Mouse (Mus musculus): ENCODE results near the gene Bcl6b. TPM values are rescaled to one million over a fixed set of nuclear protein-coding genes. Genes with fewer than 3 reads are reported as not detected.

Gene Bcl6b
- polyA plus RNA-seq, 1 experiment from 2014 or later: 13.9 TPM

DNA sequence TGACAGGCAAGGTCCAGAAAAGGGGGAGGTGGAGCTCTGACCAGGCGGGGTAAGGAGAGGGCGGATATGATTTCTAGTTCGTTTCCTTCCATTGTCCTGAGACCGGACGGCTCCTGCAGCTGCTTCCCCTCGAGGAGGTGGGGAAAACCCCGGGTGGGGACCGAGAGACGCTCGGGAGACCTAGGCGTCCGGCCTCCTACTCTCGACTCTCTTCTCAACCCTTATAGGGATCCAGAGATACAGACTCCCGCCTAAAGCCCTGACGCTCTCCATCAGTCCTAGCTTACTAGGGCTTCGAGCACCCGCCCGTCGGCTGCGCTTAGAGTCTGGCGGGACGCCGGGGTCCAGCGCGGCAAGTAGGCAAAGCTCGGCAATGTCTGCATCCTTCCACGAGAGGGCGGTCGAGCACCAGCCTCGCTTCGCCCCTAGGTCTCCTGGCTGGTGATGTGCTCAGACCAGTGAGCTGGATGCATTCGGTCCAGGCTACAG is 685 bp upstream of the Bcl6b start:
- under 1% methylated on average over 32 of the region's 32 CpGs for WGBS
- peaks cover 63% of the 10 kb centered on the region for H3K4me1 ChIP-seq
- no peak overlapping the region for H3K9ac ChIP-seq
- peaks cover 52% of the 10 kb centered on the region for H3K27me3 ChIP-seq
- H3K4me3 ChIP-seq: peak overlapping the region; percentile 30
- no peaks in the 10 kb centered on the region for H3K9me3 ChIP-seq
- ATAC-seq (ENCODE audit: insufficient number of reproducible peaks, low FRiP score, low TSS enrichment, low read depth): no peak; the same call in 1 of the 2 replicates
- peak overlapping the region; percentile 67 for H3K27ac ChIP-seq
- H3K4me2 ChIP-seq: peak overlapping the region; percentile 53
- peaks cover 7% of the 10 kb centered on the region for H3K36me3 ChIP-seq

DNA sequence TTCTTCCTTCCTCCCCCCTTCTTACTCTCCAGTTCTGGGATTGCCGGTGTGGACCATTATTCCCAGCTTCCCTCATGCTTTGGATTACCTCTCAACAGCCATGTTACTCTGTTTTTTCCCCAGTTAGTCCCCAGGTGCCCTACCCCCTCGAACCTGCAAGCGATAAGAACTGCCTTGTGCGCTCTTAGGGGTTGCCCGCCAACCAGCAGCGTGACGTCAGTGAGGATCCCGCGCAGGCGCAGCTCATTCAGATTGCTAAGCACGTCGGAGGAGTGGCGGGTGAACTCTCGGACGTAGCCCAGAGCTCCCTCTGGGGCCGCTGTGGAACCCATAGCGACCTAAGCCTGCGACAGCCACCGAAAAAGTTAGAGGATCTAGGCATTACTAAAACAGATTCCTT is 770 bp downstream of the Bcl6b start:
- no peak for ATAC-seq (ENCODE audit: insufficient number of reproducible peaks, low FRiP score, low TSS enrichment, low read depth)
- Histone ChIP-seq H3K27me3 (peaks cover 65% of the 10 kb centered on the region), H3K36me3 (no peaks in the 10 kb centered on the region), H3K9me3 (no peaks in the 10 kb centered on the region), H3K9ac (no peak overlapping the region), H3K4me1 (peaks cover 54% of the 10 kb centered on the region), H3K4me2 (peak overlapping the region; percentile 53), H3K4me3 (peak overlapping the region; percentile 30), H3K27ac (no peak overlapping the region; the same call in 1 of the 2 replicates)
- WGBS: 2% methylated on average over 19 of the region's 19 CpGs

GRCm38 (mm10) chr11:70227661-70228245 is 1.8 kb downstream of the Bcl6b start:
- no peaks in the 10 kb centered on the region for H3K36me3 ChIP-seq
- WGBS: 86% methylated on average over 4 of the region's 4 CpGs
- no peak overlapping the region for H3K9ac ChIP-seq
- no peak overlapping the region for H3K27ac ChIP-seq
- ATAC-seq (ENCODE audit: insufficient number of reproducible peaks, low FRiP score, low TSS enrichment, low read depth): no peak
- no peak overlapping the region for H3K4me2 ChIP-seq
- H3K27me3 ChIP-seq: peaks cover 70% of the 10 kb centered on the region
- peak overlapping the region; percentile 30 for H3K4me3 ChIP-seq
- H3K4me1 ChIP-seq: peaks cover 45% of the 10 kb centered on the region
- H3K9me3 ChIP-seq: no peaks in the 10 kb centered on the region

- Histone ChIP-seq H3K4me1 (peaks cover 40% of the 10 kb centered on the region), H3K9ac (no peak overlapping the region), H3K36me3 (no peaks in the 10 kb centered on the region), H3K4me2 (peak overlapping the region; percentile 36; the same call in 1 of the 2 replicates), H3K9me3 (no peaks in the 10 kb centered on the region), H3K27me3 (peaks cover 70% of the 10 kb centered on the region), H3K4me3 (peak overlapping the region; percentile 23), H3K27ac (no peak overlapping the region)
- WGBS: 26% methylated on average over 5 of the region's 5 CpGs
- no peak for ATAC-seq (ENCODE audit: insufficient number of reproducible peaks, low FRiP score, low TSS enrichment, low read depth)
Measured at GRCm38 (mm10) chr11:70227126-70227525, 2.5 kb downstream of the Bcl6b start.

GRCm38 (mm10) chr11:70226602-70226890 is 3.1 kb downstream of the Bcl6b start:
- no peaks in the 10 kb centered on the region for H3K9me3 ChIP-seq
- peaks cover 70% of the 10 kb centered on the region for H3K27me3 ChIP-seq
- peaks cover 39% of the 10 kb centered on the region for H3K4me1 ChIP-seq
- H3K9ac ChIP-seq: no peak overlapping the region
- peak overlapping the region; percentile 36 for H3K4me2 ChIP-seq
- ATAC-seq (ENCODE audit: insufficient number of reproducible peaks, low FRiP score, low TSS enrichment, low read depth): no peak
- no peaks in the 10 kb centered on the region for H3K36me3 ChIP-seq
- no peak overlapping the region for H3K27ac ChIP-seq
- 7% methylated on average over 18 of the region's 18 CpGs for WGBS
- peak overlapping the region; percentile 23 for H3K4me3 ChIP-seq

DNA sequence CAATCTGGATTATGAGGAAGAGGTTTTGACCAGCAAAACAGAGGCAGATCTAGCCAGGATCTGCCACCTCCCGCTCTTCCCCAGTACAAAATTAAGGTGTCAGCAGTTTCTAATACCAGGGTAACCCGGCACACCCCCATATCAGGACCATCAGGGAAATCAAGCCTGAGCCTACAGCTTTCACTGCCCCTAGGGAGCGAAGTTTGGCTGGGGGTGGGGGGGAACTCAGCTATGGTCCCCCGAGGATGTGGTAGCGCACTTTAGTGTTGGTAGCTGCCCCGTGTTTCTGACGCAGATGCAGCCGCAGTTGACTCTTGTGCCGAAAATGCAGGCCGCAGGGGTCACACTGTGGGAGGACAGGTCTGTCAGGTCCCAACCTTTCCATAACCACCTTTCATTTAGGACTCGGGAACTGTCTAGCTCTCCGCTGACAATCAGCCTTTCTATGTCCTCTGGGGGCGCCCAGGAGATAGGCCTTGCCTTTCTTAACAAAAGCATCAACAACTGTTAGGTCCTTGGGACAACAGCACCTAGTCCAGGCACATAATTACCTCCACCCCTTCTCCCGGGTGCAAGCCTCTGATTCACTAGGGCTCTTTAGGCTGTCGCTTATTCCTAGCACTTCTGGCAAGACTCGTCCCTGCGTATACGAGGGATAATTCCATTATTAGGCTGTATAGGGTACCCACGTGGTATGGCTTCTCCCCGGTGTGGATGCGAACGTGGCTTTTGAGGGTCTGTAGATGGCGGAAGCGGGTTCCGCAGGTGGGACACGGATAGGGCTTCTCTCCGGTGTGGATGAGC is 3.6 kb downstream of the Bcl6b start:
- 23% methylated on average over 27 of the region's 27 CpGs for WGBS
- Histone ChIP-seq H3K4me3 (peak overlapping the region; percentile 23), H3K9me3 (no peaks in the 10 kb centered on the region), H3K36me3 (no peaks in the 10 kb centered on the region), H3K4me2 (peak overlapping the region; percentile 36), H3K27me3 (peaks cover 70% of the 10 kb centered on the region), H3K27ac (no peak overlapping the region), H3K4me1 (peaks cover 44% of the 10 kb centered on the region), H3K9ac (no peak overlapping the region)
- no peak for ATAC-seq (ENCODE audit: insufficient number of reproducible peaks, low FRiP score, low TSS enrichment, low read depth)

- H3K9ac ChIP-seq: no peak overlapping the region
- no peak overlapping the region for H3K4me2 ChIP-seq
- H3K9me3 ChIP-seq: no peaks in the 10 kb centered on the region
- no peak for ATAC-seq (ENCODE audit: insufficient number of reproducible peaks, low FRiP score, low TSS enrichment, low read depth)
- H3K27me3 ChIP-seq: peaks cover 52% of the 10 kb centered on the region
- peaks cover 41% of the 10 kb centered on the region for H3K4me1 ChIP-seq
- no peak overlapping the region for H3K4me3 ChIP-seq
- no peaks in the 10 kb centered on the region for H3K36me3 ChIP-seq
- 76% methylated on average over 9 of the region's 9 CpGs for WGBS
- no peak overlapping the region for H3K27ac ChIP-seq
Measured at GRCm38 (mm10) chr11:70223724-70224123, 5.9 kb downstream of the Bcl6b start.

GRCm38 (mm10) chr11:70221603-70222500 is 7.7 kb downstream of the Bcl6b start:
- WGBS: 11% methylated on average over 14 of the region's 14 CpGs
- Histone ChIP-seq H3K36me3 (no peaks in the 10 kb centered on the region), H3K4me2 (peak overlapping the region; percentile 91), H3K4me3 (peak overlapping the region; percentile 50), H3K9ac (peak overlapping the region; percentile 44; the same call in 1 of the 2 replicates), H3K9me3 (no peaks in the 10 kb centered on the region), H3K4me1 (peaks cover 35% of the 10 kb centered on the region), H3K27ac (peak overlapping the region; percentile 85), H3K27me3 (peaks cover 43% of the 10 kb centered on the region)
- ATAC-seq (ENCODE audit: insufficient number of reproducible peaks, low FRiP score, low TSS enrichment, low read depth): no peak

- WGBS: under 1% methylated on average over 28 of the region's 28 CpGs
- no peaks in the 10 kb centered on the region for H3K9me3 ChIP-seq
- H3K9ac ChIP-seq: peak within 1 kb of the TSS; percentile 47
- H3K27me3 ChIP-seq: peaks cover 43% of the 10 kb centered on the region
- peak within 1 kb of the TSS; percentile 85 for H3K27ac ChIP-seq
- peak; percentile 82; the same call in 1 of the 2 replicates for ATAC-seq (ENCODE audit: insufficient number of reproducible peaks, low FRiP score, low TSS enrichment, low read depth)
- peaks cover 26% of the 10 kb centered on the region for H3K4me1 ChIP-seq
- peak within 1 kb of the TSS; percentile 50 for H3K4me3 ChIP-seq
- H3K36me3 ChIP-seq: no peaks in the 10 kb centered on the region
- H3K4me2 ChIP-seq: peak within 1 kb of the TSS; percentile 91
Measured at GRCm38 (mm10) chr11:70220731-70221602, 8.6 kb downstream of the Bcl6b start, which contains the start of gene Slc16a13. TSS of gene Slc16a13 (minus strand) at chr11:70221064.

DNA sequence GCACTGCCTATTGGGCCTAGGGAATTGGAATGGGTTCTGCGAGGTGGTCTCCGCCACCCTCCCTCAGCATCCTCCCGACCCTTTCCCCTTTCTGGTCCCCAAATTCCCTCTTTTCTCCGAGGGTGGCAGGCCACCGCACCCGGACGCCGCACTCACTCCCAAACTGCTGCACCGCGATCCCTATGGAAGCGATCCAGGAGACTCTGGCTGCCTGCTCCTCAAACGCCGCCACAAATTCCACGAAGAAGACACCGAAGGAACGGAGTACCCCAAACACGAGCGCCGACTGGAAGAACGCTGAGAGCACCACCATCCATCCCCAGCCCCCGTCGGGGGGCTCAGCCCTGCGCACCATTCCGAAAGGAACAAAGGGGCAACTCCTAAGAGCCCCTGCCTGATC is 9.3 kb downstream of the Bcl6b start:
- ATAC-seq (ENCODE audit: insufficient number of reproducible peaks, low FRiP score, low TSS enrichment, low read depth): no peak
- 2% methylated on average over 24 of the region's 24 CpGs for whole genome bisulfite sequencing

DNA sequence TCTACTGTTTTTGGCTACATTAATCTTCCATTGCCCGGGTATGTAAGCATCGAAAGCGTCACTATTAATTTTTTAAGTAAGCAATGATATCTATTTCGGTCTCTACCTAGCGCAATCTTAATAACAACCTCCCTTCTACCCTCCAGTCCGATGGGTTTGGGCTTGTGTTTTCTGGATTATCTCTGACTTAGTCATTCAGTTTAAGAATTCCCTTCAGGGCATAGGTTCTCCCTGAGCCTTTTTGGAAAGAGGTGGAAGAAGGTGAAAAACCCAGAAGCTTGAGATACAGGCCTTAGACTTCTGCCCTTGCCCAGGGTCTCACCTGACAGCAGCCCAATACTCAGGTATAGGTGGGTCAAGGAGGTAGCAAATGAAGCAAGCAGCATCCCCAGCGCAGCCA is 9.7 kb downstream of the Bcl6b start:
- Histone ChIP-seq H3K4me2 (peak overlapping the region; percentile 91), H3K4me1 (peaks cover 33% of the 10 kb centered on the region), H3K9me3 (no peaks in the 10 kb centered on the region), H3K27me3 (peaks cover 43% of the 10 kb centered on the region), H3K4me3 (peak overlapping the region; percentile 50), H3K27ac (peak overlapping the region; percentile 76), H3K9ac (0 out of 2 replicates have a peak overlapping the region, but pooled peaks have one; percentile 47), H3K36me3 (no peaks in the 10 kb centered on the region)
- 53% methylated on average over 7 of the region's 7 CpGs for WGBS
- ATAC-seq (ENCODE audit: insufficient number of reproducible peaks, low FRiP score, low TSS enrichment, low read depth): no peak

More for the DNA sequence above, 9.3 kb downstream of the Bcl6b start:
- Histone ChIP-seq H3K4me3 (peak overlapping the region; percentile 50), H3K36me3 (no peaks in the 10 kb centered on the region), H3K9ac (peak overlapping the region; percentile 47), H3K27ac (peak overlapping the region; percentile 76), H3K4me1 (peaks cover 29% of the 10 kb centered on the region), H3K27me3 (peaks cover 43% of the 10 kb centered on the region), H3K4me2 (peak overlapping the region; percentile 91), H3K9me3 (no peaks in the 10 kb centered on the region)
